Mouse (Mus musculus) CH12.LX (cell line): ENCODE measurements around the gene 2900026A02Rik.

Experiments
- CTCF ChIP-seq, 2 experiments: IDR thresholded peaks in 1 of 2; conservative IDR thresholded peaks in 1 of 2; 2 replicates each; pipeline ENCODE4 v1.5.1; 2011 to 2012; ENCODE audit warnings: low read depth in 2 of 2, low read length in 2 of 2, improper control_type of control experiment in 1 of 2, inconsistent platforms in 1 of 2, mild to moderate bottlenecking in 1 of 2, moderate library complexity in 1 of 2
- ELF1 ChIP-seq: IDR thresholded peaks from 2 replicates; pipeline ENCODE4 v1.6.1; 2014; ENCODE audit warnings: low read depth, mild to moderate bottlenecking, inconsistent platforms, low read length, improper control_type of control experiment
- JUND ChIP-seq: conservative IDR thresholded peaks from 2 replicates; pipeline ENCODE4 v1.6.1; 2011; ENCODE audit warnings: low read depth, low read length, improper control_type of control experiment
- MAFK ChIP-seq: IDR thresholded peaks from 2 replicates; pipeline ENCODE4 v1.6.1; 2011; ENCODE audit warnings: low read length, improper control_type of control experiment; ENCODE audit not compliant: insufficient replicate concordance
- MEF2A ChIP-seq: IDR thresholded peaks from 2 replicates; pipeline ENCODE4 v1.6.1; 2014; ENCODE audit warnings: low read depth, mild to moderate bottlenecking, inconsistent platforms, low read length, improper control_type of control experiment, borderline replicate concordance
- ZNF384 ChIP-seq: IDR thresholded peaks from 2 replicates; pipeline ENCODE4 v1.6.1; 2012; ENCODE audit warnings: low read depth, low read length, improper control_type of control experiment, inconsistent platforms

- TF ChIP-seq MEF2A (no peak), CTCF (conservative IDR thresholded peaks at IDR 0.05 in 1 of 2, IDR thresholded peaks at IDR 0.05 in 1 of 2; ENCODE audit: low read depth in 2 of 2, low read length in 2 of 2) (no peak), MAFK (no peak), ELF1 (no peak), ZNF384 (no peak), JUND (no peak)
Observed at GRCm38 (mm10) chr5:113212156-113212835, 8.7 kb downstream of the 2900026A02Rik start.
